Mouse (Mus musculus): ENCODE measurements at regions not wholly inside any gene's neighbourhood (a gene's known extent, or its start where the extent isn't known, plus 50 kb on each side); places are given as distances from the start of the nearest gene placed in this dataset.

DNA sequence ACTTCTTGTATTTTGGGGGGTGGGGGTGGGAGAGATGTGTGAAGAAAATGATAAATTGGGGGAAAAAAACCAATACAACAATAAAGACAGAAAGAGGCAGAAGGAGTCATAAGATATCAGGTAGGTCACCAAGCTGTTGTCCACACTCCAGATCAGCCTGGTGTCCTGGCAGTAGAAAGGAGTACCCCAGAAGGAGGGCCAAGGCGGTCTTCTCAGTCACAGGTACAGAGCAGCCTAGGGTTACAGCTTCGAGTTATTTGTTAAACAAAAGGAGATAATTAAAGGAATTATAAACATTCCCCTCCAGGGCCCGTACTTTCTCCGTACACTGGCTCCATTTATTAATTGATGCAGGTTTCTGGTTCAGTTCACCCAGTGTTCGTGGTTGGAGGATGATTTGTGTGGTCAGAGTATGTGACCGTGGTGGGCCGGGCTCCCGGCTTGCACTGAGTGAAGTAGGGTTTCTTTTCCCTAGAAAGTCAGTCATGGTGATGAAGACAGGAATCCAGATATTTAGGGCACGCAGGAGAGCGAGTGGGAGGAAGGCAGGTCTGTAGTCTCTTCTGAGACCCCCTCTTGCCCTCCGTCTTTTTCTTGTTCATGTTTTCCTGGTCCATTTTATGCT lies 83.4 kb upstream of the Paqr3 start:
- H3K36me3 ChIP-seq (ENCODE audit: control insufficient read depth, insufficient read depth, low read length) = no peaks in the 10 kb centered on the region
- H3K4me2 ChIP-seq (replicated peaks; ENCODE audit: low read depth) = no peak overlapping the region
- no peaks in the 10 kb centered on the region for H3K4me1 ChIP-seq (replicated peaks; ENCODE audit: control insufficient read depth, insufficient read depth)
- no peak overlapping the region for H3K27ac ChIP-seq (replicated peaks)
- no peaks in the 10 kb centered on the region for H3K9me3 ChIP-seq (ENCODE audit: control insufficient read depth, low read length)
- no peaks in the 10 kb centered on the region for H3K27me3 ChIP-seq (ENCODE audit: control insufficient read depth, insufficient read depth, low read length)
- no peak for ATAC-seq (ENCODE audit: low FRiP score, low TSS enrichment)
- DNase-seq (ENCODE audit: low spot score) = no peak
- 66% methylated on average over 11 of the region's 11 CpGs for WGBS
- no peak overlapping the region for H3K4me3 ChIP-seq (ENCODE audit: low read depth, low read length)
- no peak overlapping the region for H3K9ac ChIP-seq (ENCODE audit: low read length)
- no peak for TF ChIP-seq EP300 (optimal IDR thresholded peaks at IDR 0.05)
- TF ChIP-seq CTCF (IDR thresholded peaks at IDR 0.05; ENCODE audit: low read depth) = no peak

DNA sequence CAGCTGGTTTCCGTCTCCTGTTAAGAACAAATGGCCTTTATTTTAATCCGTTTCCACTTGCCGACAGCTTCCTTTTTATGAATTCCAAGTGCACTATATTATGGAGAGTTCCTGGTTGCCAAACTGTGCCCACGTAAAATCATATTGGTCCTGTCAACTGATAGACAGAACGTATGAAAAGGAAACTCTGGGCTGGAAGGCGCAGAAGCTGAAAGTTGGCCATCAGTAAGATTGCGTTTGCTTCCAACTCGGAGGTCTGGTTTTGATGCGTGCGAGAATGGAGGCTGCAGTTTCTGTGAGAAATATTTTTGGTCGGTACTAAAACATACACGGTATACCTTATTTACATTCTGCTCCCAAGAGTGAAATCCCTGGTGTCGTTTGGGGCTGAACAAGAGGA lies 81.3 kb upstream of the Paqr3 start:
- TF ChIP-seq CTCF (IDR thresholded peaks at IDR 0.05; ENCODE audit: low read depth) (no peak), EP300 (optimal IDR thresholded peaks at IDR 0.05) (no peak)
- Histone ChIP-seq H3K4me2 (replicated peaks; ENCODE audit: low read depth) (no peak overlapping the region), H3K4me1 (replicated peaks; ENCODE audit: control insufficient read depth, insufficient read depth) (no peaks in the 10 kb centered on the region), H3K27ac (replicated peaks) (no peak overlapping the region), H3K4me3 (ENCODE audit: low read depth, low read length) (no peak overlapping the region), H3K9me3 (ENCODE audit: control insufficient read depth, low read length) (no peaks in the 10 kb centered on the region), H3K27me3 (ENCODE audit: control insufficient read depth, insufficient read depth, low read length) (no peaks in the 10 kb centered on the region), H3K36me3 (ENCODE audit: control insufficient read depth, insufficient read depth, low read length) (no peaks in the 10 kb centered on the region), H3K9ac (ENCODE audit: low read length) (no peak overlapping the region)
- WGBS = 58% methylated on average over 13 of the region's 13 CpGs
- ATAC-seq (ENCODE audit: low FRiP score, low TSS enrichment) (no peak), DNase-seq (ENCODE audit: low spot score) (no peak)

- DNase-seq (ENCODE audit: low spot score) (no peak), ATAC-seq (ENCODE audit: low FRiP score, low TSS enrichment) (no peak)
- no peak overlapping the region for H3K4me2 ChIP-seq (replicated peaks; ENCODE audit: low read depth)
- WGBS = 32% methylated on average over 3 of the region's 3 CpGs
- TF ChIP-seq EP300 (optimal IDR thresholded peaks at IDR 0.05) (no peak), CTCF (IDR thresholded peaks at IDR 0.05; ENCODE audit: low read depth) (no peak)
- no peaks in the 10 kb centered on the region for H3K4me1 ChIP-seq (replicated peaks; ENCODE audit: control insufficient read depth, insufficient read depth)
- no peak overlapping the region for H3K4me3 ChIP-seq (ENCODE audit: low read depth, low read length)
- no peak overlapping the region for H3K27ac ChIP-seq (replicated peaks)
- no peak overlapping the region for H3K9ac ChIP-seq (ENCODE audit: low read length)
- H3K9me3 ChIP-seq (ENCODE audit: control insufficient read depth, low read length) = no peaks in the 10 kb centered on the region
- H3K27me3 ChIP-seq (ENCODE audit: control insufficient read depth, insufficient read depth, low read length) = no peaks in the 10 kb centered on the region
- no peaks in the 10 kb centered on the region for H3K36me3 ChIP-seq (ENCODE audit: control insufficient read depth, insufficient read depth, low read length)
Measured at GRCm38 (mm10) chr5:97190695-97191094, 79.3 kb upstream of the Paqr3 start.

DNA sequence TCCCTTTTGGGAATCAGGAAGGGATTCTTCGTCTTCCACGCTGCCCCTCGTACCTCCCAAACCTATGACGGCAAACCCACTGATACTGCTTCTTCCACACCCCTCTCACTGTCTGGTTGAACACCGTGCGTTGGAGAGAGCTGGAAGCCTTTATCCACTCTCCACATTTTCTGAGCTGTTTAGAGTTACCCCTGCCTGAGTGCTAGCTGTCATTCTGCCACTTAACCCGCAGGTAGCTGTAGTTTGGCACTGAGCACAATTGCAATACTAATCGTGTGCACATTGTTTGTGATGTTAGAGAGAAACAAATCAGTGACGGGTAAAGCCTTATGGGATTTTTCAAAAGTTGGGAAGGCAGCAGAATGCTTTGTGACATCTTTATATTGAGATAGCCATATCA lies 73.1 kb upstream of the Paqr3 start:
- Histone ChIP-seq H3K36me3 (ENCODE audit: control insufficient read depth, insufficient read depth, low read length) (no peaks in the 10 kb centered on the region), H3K4me1 (replicated peaks; ENCODE audit: control insufficient read depth, insufficient read depth) (no peaks in the 10 kb centered on the region), H3K4me2 (replicated peaks; ENCODE audit: low read depth) (no peak overlapping the region), H3K4me3 (ENCODE audit: low read depth, low read length) (no peak overlapping the region), H3K9me3 (ENCODE audit: control insufficient read depth, low read length) (no peaks in the 10 kb centered on the region), H3K27me3 (ENCODE audit: control insufficient read depth, insufficient read depth, low read length) (no peaks in the 10 kb centered on the region), H3K9ac (ENCODE audit: low read length) (no peak overlapping the region), H3K27ac (replicated peaks) (no peak overlapping the region)
- TF ChIP-seq CTCF (IDR thresholded peaks at IDR 0.05; ENCODE audit: low read depth) (no peak), EP300 (optimal IDR thresholded peaks at IDR 0.05) (no peak)
- DNase-seq (ENCODE audit: low spot score) (no peak), ATAC-seq (ENCODE audit: low FRiP score, low TSS enrichment) (no peak)
- WGBS = 76% methylated on average over 9 of the region's 9 CpGs

- DNase-seq (ENCODE audit: low spot score) (no peak), ATAC-seq (ENCODE audit: low FRiP score, low TSS enrichment) (no peak)
- Histone ChIP-seq H3K4me2 (replicated peaks; ENCODE audit: low read depth) (no peak overlapping the region), H3K27ac (replicated peaks) (no peak overlapping the region), H3K4me1 (replicated peaks; ENCODE audit: control insufficient read depth, insufficient read depth) (no peaks in the 10 kb centered on the region), H3K9me3 (ENCODE audit: control insufficient read depth, low read length) (no peaks in the 10 kb centered on the region), H3K4me3 (ENCODE audit: low read depth, low read length) (no peak overlapping the region), H3K9ac (ENCODE audit: low read length) (no peak overlapping the region), H3K27me3 (ENCODE audit: control insufficient read depth, insufficient read depth, low read length) (no peaks in the 10 kb centered on the region), H3K36me3 (ENCODE audit: control insufficient read depth, insufficient read depth, low read length) (no peaks in the 10 kb centered on the region)
- TF ChIP-seq CTCF (IDR thresholded peaks at IDR 0.05; ENCODE audit: low read depth) (no peak), EP300 (optimal IDR thresholded peaks at IDR 0.05) (no peak)
- 62% methylated on average over 1 of the region's 1 CpGs for WGBS
Measured at GRCm38 (mm10) chr5:97181249-97181648, 69.9 kb upstream of the Paqr3 start.

GRCm38 (mm10) chr5:97174446-97174845 lies 63.0 kb upstream of the Paqr3 start:
- H3K4me1 ChIP-seq (replicated peaks; ENCODE audit: control insufficient read depth, insufficient read depth) = no peaks in the 10 kb centered on the region
- H3K27ac ChIP-seq (replicated peaks) = no peak overlapping the region
- H3K4me2 ChIP-seq (replicated peaks; ENCODE audit: low read depth) = no peak overlapping the region
- H3K4me3 ChIP-seq (ENCODE audit: low read depth, low read length) = no peak overlapping the region
- 85% methylated on average over 8 of the region's 8 CpGs for WGBS
- TF ChIP-seq EP300 (optimal IDR thresholded peaks at IDR 0.05) (no peak), CTCF (IDR thresholded peaks at IDR 0.05; ENCODE audit: low read depth) (no peak)
- no peaks in the 10 kb centered on the region for H3K36me3 ChIP-seq (ENCODE audit: control insufficient read depth, insufficient read depth, low read length)
- H3K9me3 ChIP-seq (ENCODE audit: control insufficient read depth, low read length) = no peaks in the 10 kb centered on the region
- no peaks in the 10 kb centered on the region for H3K27me3 ChIP-seq (ENCODE audit: control insufficient read depth, insufficient read depth, low read length)
- DNase-seq (ENCODE audit: low spot score) (no peak), ATAC-seq (ENCODE audit: low FRiP score, low TSS enrichment) (no peak)
- H3K9ac ChIP-seq (ENCODE audit: low read length) = no peak overlapping the region

Data from stomach, postnatal 0 days (tissue).